Mouse (Mus musculus) neural tube, embryonic 12.5 days (tissue): Measurements from ENCODE around the gene Plekhm3. TPM values are rescaled to one million over a fixed set of nuclear protein-coding genes. Genes with fewer than 3 reads are reported as not detected.

Experiments
- ATAC-seq: fragments of 200-750 bp; cut with Nextera tagmentation; 2 replicates; pipeline ENCODE4 v1.8.0; 2017; ENCODE audit warnings: low read depth, mild to moderate bottlenecking, moderate TSS enrichment, moderate library complexity; ENCODE audit not compliant: low FRiP score
- H3K27ac ChIP-seq: fragments of 300-500 bp; sonication (generic); 2 replicates; pipeline ENCODE4 v1.5.1; 2016
- H3K27me3 ChIP-seq: fragments of 300-500 bp; sonication (generic); replicated peaks from 2 replicates; pipeline ENCODE4 v1.6.1; 2016; ENCODE audit warnings: mild to moderate bottlenecking
- H3K36me3 ChIP-seq: fragments of 300-500 bp; sonication (generic); 2 replicates; pipeline ENCODE4 v1.6.1; 2016; ENCODE audit warnings: mild to moderate bottlenecking
- H3K4me1 ChIP-seq: fragments of 300-500 bp; sonication (generic); 2 replicates; pipeline ENCODE4 v1.6.1; 2016
- H3K4me2 ChIP-seq: fragments of 300-500 bp; sonication (generic); replicated peaks from 2 replicates; pipeline ENCODE4 v1.6.1; 2016; ENCODE audit warnings: mild to moderate bottlenecking
- H3K4me3 ChIP-seq: fragments of 300-500 bp; sonication (generic); 2 replicates; pipeline ENCODE4 v1.5.1; 2016
- H3K9ac ChIP-seq: fragments of 300-500 bp; sonication (generic); 2 replicates; pipeline ENCODE4 v1.6.1; 2016; ENCODE audit warnings: mild to moderate bottlenecking
- H3K9me3 ChIP-seq: fragments of 300-500 bp; sonication (generic); 2 replicates; pipeline ENCODE4 v1.6.1; 2016; ENCODE audit warnings: mild to moderate bottlenecking
- WGBS: fragments of 180-500 bp; shearing (Covaris S2); methylation state at CpG from one replicate; pipeline ENCODE4 v1.1.7; 2016; 5-methylcytosine and 5-hydroxymethylcytosine counted together
- polyA plus RNA-seq: library from polyadenylated mRNA; unstranded; fragments of >200 nt; fragmentation: Nextera tagmentation; extraction: Ambion mirVana; gene quantifications from 2 replicates; pipeline ENCODE4 v1.2.1, GENCODE M21; 2016

The Plekhm3 gene
- polyA plus RNA-seq, 1 experiment from 2014 or later = 13.2 TPM

GRCm38 (mm10) chr1:64779863-64780262 lies 176.8 kb downstream of the Plekhm3 start:
- peaks cover 3% of the 10 kb centered on the region; the same call in 1 of the 2 replicates for H3K27me3 ChIP-seq
- ATAC-seq = no peak

GRCm38 (mm10) chr1:64779415-64779814 lies 177.2 kb downstream of the Plekhm3 start:
- Histone ChIP-seq H3K9ac (no peak overlapping the region), H3K9me3 (no peaks in the 10 kb centered on the region), H3K4me2 (peak overlapping the region; percentile 50), H3K4me1 (no peaks in the 10 kb centered on the region), H3K4me3 (no peak overlapping the region), H3K36me3 (no peaks in the 10 kb centered on the region), H3K27me3 (peaks cover 3% of the 10 kb centered on the region; the same call in 1 of the 2 replicates), H3K27ac (no peak overlapping the region)
- ATAC-seq = no peak
- WGBS = 27% methylated on average over 5 of the region's 5 CpGs

More at GRCm38 (mm10) chr1:64779863-64780262, 176.8 kb downstream of the Plekhm3 start:
- no peak overlapping the region for H3K27ac ChIP-seq
- 23% methylated on average over 12 of the region's 12 CpGs for WGBS
- H3K9me3 ChIP-seq = no peaks in the 10 kb centered on the region
- H3K9ac ChIP-seq = no peak overlapping the region
- no peaks in the 10 kb centered on the region for H3K4me1 ChIP-seq
- H3K4me2 ChIP-seq = peak overlapping the region; percentile 50
- no peak overlapping the region for H3K4me3 ChIP-seq
- no peaks in the 10 kb centered on the region for H3K36me3 ChIP-seq

- H3K4me3 ChIP-seq = no peak overlapping the region
- H3K4me2 ChIP-seq = no peak overlapping the region
- no peak overlapping the region for H3K9ac ChIP-seq
- H3K4me1 ChIP-seq = no peaks in the 10 kb centered on the region
- H3K36me3 ChIP-seq = no peaks in the 10 kb centered on the region
- no peaks in the 10 kb centered on the region for H3K9me3 ChIP-seq
- peaks cover 3% of the 10 kb centered on the region; the same call in 1 of the 2 replicates for H3K27me3 ChIP-seq
- no peak overlapping the region for H3K27ac ChIP-seq
- no peak for ATAC-seq
- WGBS = 76% methylated on average over 4 of the region's 4 CpGs
Measured at GRCm38 (mm10) chr1:64773305-64773704, 183.3 kb downstream of the Plekhm3 start.

- H3K4me2 ChIP-seq = no peak overlapping the region
- WGBS = 23% methylated on average over 6 of the region's 6 CpGs
Measured at GRCm38 (mm10) chr1:64770169-64770568, 186.5 kb downstream of the Plekhm3 start.

GRCm38 (mm10) chr1:64761646-64762045 lies 195.0 kb downstream of the Plekhm3 start:
- H3K9ac ChIP-seq = no peak overlapping the region
- no peak for ATAC-seq
- no peaks in the 10 kb centered on the region for H3K4me1 ChIP-seq
- H3K36me3 ChIP-seq = no peaks in the 10 kb centered on the region
- H3K4me2 ChIP-seq = no peak overlapping the region
- H3K9me3 ChIP-seq = no peaks in the 10 kb centered on the region
- H3K27me3 ChIP-seq = no peaks in the 10 kb centered on the region
- WGBS = 79% methylated on average over 4 of the region's 4 CpGs
- H3K27ac ChIP-seq = no peak overlapping the region
- no peak overlapping the region for H3K4me3 ChIP-seq

More at GRCm38 (mm10) chr1:64770169-64770568, 186.5 kb downstream of the Plekhm3 start:
- H3K4me1 ChIP-seq = no peaks in the 10 kb centered on the region
- H3K9ac ChIP-seq = no peak overlapping the region
- H3K4me3 ChIP-seq = no peak overlapping the region
- H3K27me3 ChIP-seq = no peaks in the 10 kb centered on the region
- no peaks in the 10 kb centered on the region for H3K36me3 ChIP-seq
- ATAC-seq = no peak
- no peaks in the 10 kb centered on the region for H3K9me3 ChIP-seq
- H3K27ac ChIP-seq = no peak overlapping the region

GRCm38 (mm10) chr1:64757766-64758165 lies 198.9 kb downstream of the Plekhm3 start:
- Histone ChIP-seq H3K36me3 (no peaks in the 10 kb centered on the region), H3K27ac (no peak overlapping the region), H3K4me1 (no peaks in the 10 kb centered on the region), H3K4me2 (no peak overlapping the region), H3K9me3 (no peaks in the 10 kb centered on the region), H3K27me3 (no peaks in the 10 kb centered on the region), H3K4me3 (no peak overlapping the region), H3K9ac (no peak overlapping the region)
- ATAC-seq = no peak
- 89% methylated on average over 5 of the region's 5 CpGs for WGBS

GRCm38 (mm10) chr1:64757254-64757653 lies 199.4 kb downstream of the Plekhm3 start:
- H3K27me3 ChIP-seq = no peaks in the 10 kb centered on the region
- H3K27ac ChIP-seq = no peak overlapping the region
- no peak overlapping the region for H3K4me3 ChIP-seq
- 26% methylated on average over 2 of the region's 2 CpGs for WGBS
- ATAC-seq = no peak
- H3K4me2 ChIP-seq = no peak overlapping the region
- no peaks in the 10 kb centered on the region for H3K9me3 ChIP-seq
- H3K4me1 ChIP-seq = no peaks in the 10 kb centered on the region
- no peaks in the 10 kb centered on the region for H3K36me3 ChIP-seq
- H3K9ac ChIP-seq = no peak overlapping the region

GRCm38 (mm10) chr1:64756640-64757030 lies 200.0 kb downstream of the Plekhm3 start:
- H3K4me1 ChIP-seq = no peaks in the 10 kb centered on the region
- H3K4me2 ChIP-seq = no peak overlapping the region
- H3K27me3 ChIP-seq = no peaks in the 10 kb centered on the region
- H3K9ac ChIP-seq = no peak overlapping the region
- H3K27ac ChIP-seq = no peak overlapping the region
- H3K4me3 ChIP-seq = no peak overlapping the region
- no peak for ATAC-seq
- H3K9me3 ChIP-seq = no peaks in the 10 kb centered on the region
- no peaks in the 10 kb centered on the region for H3K36me3 ChIP-seq
- 82% methylated on average over 10 of the region's 10 CpGs for WGBS

- H3K27me3 ChIP-seq = no peaks in the 10 kb centered on the region
- H3K4me2 ChIP-seq = no peak overlapping the region
- no peaks in the 10 kb centered on the region for H3K9me3 ChIP-seq
- H3K4me1 ChIP-seq = no peaks in the 10 kb centered on the region
- H3K36me3 ChIP-seq = no peaks in the 10 kb centered on the region
- H3K4me3 ChIP-seq = no peak overlapping the region
- H3K9ac ChIP-seq = no peak overlapping the region
- H3K27ac ChIP-seq = no peak overlapping the region
- WGBS = 81% methylated on average over 7 of the region's 7 CpGs
- no peak for ATAC-seq
Measured at GRCm38 (mm10) chr1:64755971-64756639, 200.5 kb downstream of the Plekhm3 start.

GRCm38 (mm10) chr1:64754658-64755057 lies 202.0 kb downstream of the Plekhm3 start:
- Histone ChIP-seq H3K9ac (no peak overlapping the region), H3K4me1 (no peaks in the 10 kb centered on the region), H3K4me3 (no peak overlapping the region), H3K4me2 (no peak overlapping the region), H3K36me3 (no peaks in the 10 kb centered on the region), H3K27ac (no peak overlapping the region), H3K27me3 (no peaks in the 10 kb centered on the region), H3K9me3 (no peaks in the 10 kb centered on the region)
- 95% methylated on average over 5 of the region's 5 CpGs for WGBS
- ATAC-seq = no peak

- Histone ChIP-seq H3K4me1 (no peaks in the 10 kb centered on the region), H3K9ac (no peak overlapping the region), H3K27me3 (no peaks in the 10 kb centered on the region), H3K9me3 (no peaks in the 10 kb centered on the region), H3K36me3 (no peaks in the 10 kb centered on the region), H3K4me3 (no peak overlapping the region), H3K4me2 (no peak overlapping the region), H3K27ac (no peak overlapping the region)
- ATAC-seq = no peak
- WGBS = 82% methylated on average over 7 of the region's 7 CpGs
Measured at GRCm38 (mm10) chr1:64753668-64754067, 203.0 kb downstream of the Plekhm3 start.

GRCm38 (mm10) chr1:64753109-64753508 lies 203.5 kb downstream of the Plekhm3 start:
- H3K36me3 ChIP-seq = no peaks in the 10 kb centered on the region
- H3K9ac ChIP-seq = no peak overlapping the region
- no peak overlapping the region for H3K27ac ChIP-seq
- 90% methylated on average over 8 of the region's 8 CpGs for WGBS
- no peaks in the 10 kb centered on the region for H3K4me1 ChIP-seq
- H3K27me3 ChIP-seq = no peaks in the 10 kb centered on the region
- no peaks in the 10 kb centered on the region for H3K9me3 ChIP-seq
- H3K4me2 ChIP-seq = no peak overlapping the region
- H3K4me3 ChIP-seq = no peak overlapping the region
- no peak for ATAC-seq

GRCm38 (mm10) chr1:64744616-64745015 lies 212.0 kb downstream of the Plekhm3 start:
- no peak overlapping the region for H3K9ac ChIP-seq
- H3K36me3 ChIP-seq = no peaks in the 10 kb centered on the region
- H3K27ac ChIP-seq = no peak overlapping the region
- H3K4me2 ChIP-seq = no peak overlapping the region
- H3K4me3 ChIP-seq = no peak overlapping the region
- no peaks in the 10 kb centered on the region for H3K9me3 ChIP-seq
- no peaks in the 10 kb centered on the region for H3K4me1 ChIP-seq
- ATAC-seq = no peak
- no peaks in the 10 kb centered on the region for H3K27me3 ChIP-seq
